Mouse (Mus musculus) CH12.LX (cell line): ENCODE measurements around the gene Zfp248. TPM values are rescaled to one million over a fixed set of nuclear protein-coding genes. Genes with fewer than 3 reads are reported as not detected.

Experiments used
- DNase-seq: peaks from one replicate; pipeline ENCODE4 v3.0.0-alpha.2; 2013; ENCODE audit errors: extremely low read depth
- H3K27ac ChIP-seq: 2 replicates; pipeline ENCODE4 v1.5.1; 2012; ENCODE audit warnings: low read depth, mild to moderate bottlenecking, control low read depth, moderate library complexity; ENCODE audit not compliant: insufficient read depth
- H3K27me3 ChIP-seq: replicated peaks from 2 replicates; pipeline ENCODE3; 2012; ENCODE audit warnings: inconsistent platforms
- H3K36me3 ChIP-seq, 2 experiments: replicated peaks in 1 of 2; 2 replicates each; pipeline versions ENCODE3 to v1.6.1; 2012; ENCODE audit warnings: inconsistent platforms in 1 of 2, low read length in 1 of 2, mild to moderate bottlenecking in 1 of 2, mixed read lengths in 1 of 2, moderate library complexity in 1 of 2; ENCODE audit not compliant: control insufficient read depth in 1 of 2, insufficient read depth in 1 of 2
- H3K4me1 ChIP-seq, 2 experiments: 2 replicates each; pipeline ENCODE4 v1.6.1; 2012; ENCODE audit warnings: inconsistent platforms in 1 of 2, moderate library complexity in 1 of 2; ENCODE audit not compliant: insufficient read depth in 2 of 2, control insufficient read depth in 1 of 2
- H3K4me2 ChIP-seq: 2 replicates; pipeline ENCODE4 v1.6.1; 2012; ENCODE audit warnings: low read depth, mild to moderate bottlenecking, control low read depth; ENCODE audit not compliant: poor library complexity, insufficient read depth, severe bottlenecking
- H3K4me3 ChIP-seq, 3 experiments: fragments of 150-350 bp in 1 of 3; sonication (generic) in 1 of 3; replicated peaks in 1 of 3; 2 replicates each; pipeline versions ENCODE3 to v1.5.1; 2011 to 2012; ENCODE audit warnings: low read depth in 2 of 3, low read length in 2 of 3, mild to moderate bottlenecking in 2 of 3, moderate library complexity in 2 of 3, control low read depth in 1 of 3, improper control_type of control experiment in 1 of 3, inconsistent platforms in 1 of 3, mixed read lengths in 1 of 3; ENCODE audit not compliant: poor library complexity in 1 of 3
- H3K79me2 ChIP-seq: replicated peaks from 2 replicates; pipeline ENCODE4 v1.6.1; 2012; ENCODE audit warnings: mild to moderate bottlenecking, moderate library complexity; ENCODE audit not compliant: control insufficient read depth, poor library complexity, insufficient read depth, severe bottlenecking; ENCODE audit errors: extremely low read depth
- H3K9ac ChIP-seq: 2 replicates; pipeline ENCODE4 v1.6.1; 2012; ENCODE audit warnings: low read depth, mild to moderate bottlenecking, control low read depth, moderate library complexity; ENCODE audit not compliant: insufficient read depth
- H3K9me3 ChIP-seq: replicated peaks from 2 replicates; pipeline ENCODE3; 2012; ENCODE audit warnings: low read length, inconsistent platforms, mixed read lengths
- BHLHE40 ChIP-seq: IDR thresholded peaks from 2 replicates; pipeline ENCODE4 v1.6.1; 2011; ENCODE audit warnings: mild to moderate bottlenecking, low read depth, low read length, improper control_type of control experiment
- CHD1 ChIP-seq: IDR thresholded peaks from 2 replicates; pipeline ENCODE4 v1.6.1; 2012; ENCODE audit warnings: low read depth, low read length, improper control_type of control experiment, inconsistent platforms
- CHD2 ChIP-seq: IDR thresholded peaks from 2 replicates; pipeline ENCODE4 v1.6.1; 2011; ENCODE audit warnings: low read length, improper control_type of control experiment
- CTCF ChIP-seq, 2 experiments: IDR thresholded peaks in 1 of 2; conservative IDR thresholded peaks in 1 of 2; 2 replicates each; pipeline ENCODE4 v1.5.1; 2011 to 2012; ENCODE audit warnings: low read depth in 2 of 2, low read length in 2 of 2, improper control_type of control experiment in 1 of 2, inconsistent platforms in 1 of 2, mild to moderate bottlenecking in 1 of 2, moderate library complexity in 1 of 2
- ELF1 ChIP-seq: IDR thresholded peaks from 2 replicates; pipeline ENCODE4 v1.6.1; 2014; ENCODE audit warnings: low read depth, mild to moderate bottlenecking, inconsistent platforms, low read length, improper control_type of control experiment
- EP300 ChIP-seq: IDR thresholded peaks from 2 replicates; pipeline ENCODE4 v1.6.1; 2011; ENCODE audit warnings: low read length, improper control_type of control experiment
- ETS1 ChIP-seq: conservative IDR thresholded peaks from 2 replicates; pipeline ENCODE4 v1.6.1; 2012; ENCODE audit warnings: low read depth, mild to moderate bottlenecking, inconsistent platforms, low read length, improper control_type of control experiment, moderate library complexity
- JUN ChIP-seq: IDR thresholded peaks from 2 replicates; pipeline ENCODE4 v1.6.1; 2011; ENCODE audit warnings: low read depth, mild to moderate bottlenecking, low read length, improper control_type of control experiment, moderate library complexity; ENCODE audit not compliant: insufficient read depth
- MEF2A ChIP-seq: IDR thresholded peaks from 2 replicates; pipeline ENCODE4 v1.6.1; 2014; ENCODE audit warnings: low read depth, mild to moderate bottlenecking, inconsistent platforms, low read length, improper control_type of control experiment, borderline replicate concordance
- MXI1 ChIP-seq: IDR thresholded peaks from 2 replicates; pipeline ENCODE4 v1.6.1; 2011; ENCODE audit warnings: mild to moderate bottlenecking, low read depth, low read length, improper control_type of control experiment
- MYC ChIP-seq: IDR thresholded peaks from 2 replicates; pipeline ENCODE4 v1.6.1; 2011; ENCODE audit warnings: low read depth, mild to moderate bottlenecking, improper control_type of control experiment, low read length
- NELFE ChIP-seq: IDR thresholded peaks from 2 replicates; pipeline ENCODE4 v1.6.1; 2011; ENCODE audit warnings: low read depth, low read length, improper control_type of control experiment
- PAX5 ChIP-seq: IDR thresholded peaks from 2 replicates; pipeline ENCODE4 v1.6.1; 2012; ENCODE audit warnings: low read length, inconsistent platforms, mixed read lengths
- POLR2A ChIP-seq: IDR thresholded peaks from 2 replicates; pipeline ENCODE4 v1.6.1; 2011; ENCODE audit warnings: low read depth, mild to moderate bottlenecking, improper control_type of control experiment, low read length
- POLR2AphosphoS2 ChIP-seq: IDR thresholded peaks from 2 replicates; pipeline ENCODE4 v1.6.1; 2011; ENCODE audit warnings: low read depth, low read length, improper control_type of control experiment
- RCOR1 ChIP-seq: conservative IDR thresholded peaks from 2 replicates; pipeline ENCODE4 v1.6.1; 2012; ENCODE audit warnings: low read depth, mild to moderate bottlenecking, inconsistent platforms, low read length, improper control_type of control experiment
- SMC3 ChIP-seq: IDR thresholded peaks from 2 replicates; pipeline ENCODE4 v1.6.1; 2011; ENCODE audit warnings: low read depth, low read length, improper control_type of control experiment
- TBP ChIP-seq: conservative IDR thresholded peaks from 2 replicates; pipeline ENCODE4 v1.6.1; 2011; ENCODE audit warnings: low read depth, low read length, improper control_type of control experiment
- TCF12 ChIP-seq: IDR thresholded peaks from 2 replicates; pipeline ENCODE4 v1.6.1; 2014; ENCODE audit warnings: low read depth, mild to moderate bottlenecking, inconsistent platforms, low read length, improper control_type of control experiment
- UBTF ChIP-seq: IDR thresholded peaks from 2 replicates; pipeline ENCODE4 v1.6.1; 2012; ENCODE audit warnings: low read depth, mild to moderate bottlenecking, inconsistent platforms, low read length, improper control_type of control experiment, moderate library complexity
- USF1 ChIP-seq: IDR thresholded peaks from 2 replicates; pipeline ENCODE4 v1.6.1; 2014; ENCODE audit warnings: low read depth, mild to moderate bottlenecking, inconsistent platforms, low read length, improper control_type of control experiment
- USF2 ChIP-seq: conservative IDR thresholded peaks from 2 replicates; pipeline ENCODE4 v1.6.1; 2011; ENCODE audit warnings: low read depth, low read length, improper control_type of control experiment
- ZMIZ1 ChIP-seq: IDR thresholded peaks from 2 replicates; pipeline ENCODE4 v1.6.1; 2012; ENCODE audit warnings: low read depth, mild to moderate bottlenecking, inconsistent platforms, low read length, improper control_type of control experiment
- dilution Hi-C: fragments of 300-500 bp; cut with MboI; formaldehyde crosslinking; loops from 2 replicates; pipeline ENCODE4 v1.14.3; 2020; ENCODE audit warnings: low sequenced_read_pairs; ENCODE audit not compliant: extremely low pct_unique_long_range_greater_than_20kb, extremely low pct_ligation_motif_present
- in situ Hi-C: fragments of 300-500 bp; cut with MboI; formaldehyde crosslinking; loops from 3 replicates; pipeline ENCODE4 v1.14.3; 2019; ENCODE audit warnings: low sequenced_read_pairs, low pct_ligation_motif_present, low pct_unique_long_range_greater_than_20kb, mixed read lengths
- polyA plus RNA-seq: library from polyadenylated mRNA; unstranded; fragments of >175 nt; gene quantifications from 2 replicates; pipeline ENCODE4 v1.2.1, GENCODE M21; 2012; ENCODE audit warnings: low read depth; ENCODE audit not compliant: insufficient read length
- total RNA-seq, 2 experiments: library from RNA; depleted of rRNA; stranded (reverse); fragments of 300-350 nt in 1 of 2; fragments of >200 nt in 1 of 2; gene quantifications; 2 replicates each; pipeline ENCODE4 v1.2.3; 2012 to 2014

Zfp248 gene
- total and polyA plus RNA-seq, 3 experiments = 3.1 to 4.2 (median 3.7) TPM

DNA sequence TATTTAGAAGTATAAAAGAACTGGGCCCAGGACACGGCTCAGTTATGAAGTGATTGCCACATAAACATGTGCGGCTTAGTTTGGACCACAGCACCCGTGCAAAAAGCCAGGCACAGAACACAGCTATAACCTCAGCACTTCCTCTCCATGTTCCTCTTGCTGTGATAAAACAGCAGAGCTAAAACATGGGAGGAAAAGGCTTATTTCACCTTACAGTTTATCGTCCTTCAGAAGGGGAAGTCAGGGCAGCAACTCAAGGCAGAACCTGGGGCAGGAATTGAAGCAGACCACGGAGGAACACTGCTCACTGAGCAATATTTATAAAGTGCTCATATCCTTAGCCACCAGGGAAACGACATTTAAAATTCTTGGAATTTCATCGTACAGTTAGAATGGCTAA is 43.7 kb upstream of the Zfp248 start:
- H3K4me1 ChIP-seq = no peaks in the 10 kb centered on the region
- in situ Hi-C loops = no loop called here
- no peak overlapping the region for H3K27ac ChIP-seq
- H3K36me3 ChIP-seq = peaks cover 6 to 20% of the 10 kb centered on the region in 2 experiments
- dilution Hi-C loops = no loop called here
- H3K79me2 ChIP-seq = no peaks in the 10 kb centered on the region
- TF ChIP-seq ZMIZ1 (no peak), BHLHE40 (no peak), RCOR1 (no peak), PAX5 (no peak), NELFE (no peak), EP300 (no peak), JUN (no peak), MYC (no peak), TBP (no peak), ELF1 (no peak), TCF12 (no peak), MXI1 (no peak), CHD2 (no peak), POLR2AphosphoS2 (no peak), ETS1 (no peak), MEF2A (no peak), SMC3 (no peak), CTCF (conservative IDR thresholded peaks at IDR 0.05 in 1 of 2, IDR thresholded peaks at IDR 0.05 in 1 of 2; ENCODE audit: low read depth in 2 of 2, low read length in 2 of 2) (no peak), POLR2A (no peak)
- H3K9ac ChIP-seq = no peak overlapping the region
- no peaks in the 10 kb centered on the region for H3K27me3 ChIP-seq
- DNase-seq = no peak
- no peak overlapping the region for H3K4me2 ChIP-seq
- no peaks in the 10 kb centered on the region for H3K9me3 ChIP-seq
- no peak overlapping the region for H3K4me3 ChIP-seq

DNA sequence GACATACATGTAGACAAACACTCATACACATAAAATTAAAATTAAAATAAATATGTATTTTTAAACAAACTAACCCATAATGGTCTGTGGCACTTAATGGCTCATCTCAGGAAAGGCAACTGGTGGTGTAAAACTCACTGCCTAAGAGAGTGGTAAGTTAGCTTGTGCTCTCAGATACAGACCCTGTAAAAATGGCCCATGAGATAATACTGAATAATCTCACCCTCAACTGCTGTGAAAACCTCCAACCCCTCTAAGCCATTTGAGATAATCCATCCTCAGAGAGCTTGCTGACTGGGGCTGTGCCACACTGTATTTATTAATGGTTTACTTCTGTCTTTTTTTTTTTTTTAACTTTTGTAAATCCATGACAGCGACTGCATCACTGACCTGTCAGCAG is 26.8 kb upstream of the Zfp248 start:
- Histone ChIP-seq H3K4me2 (no peak overlapping the region), H3K27me3 (no peaks in the 10 kb centered on the region), H3K4me1 (no peaks in the 10 kb centered on the region), H3K9ac (no peak overlapping the region), H3K79me2 (no peaks in the 10 kb centered on the region), H3K9me3 (no peaks in the 10 kb centered on the region), H3K36me3 (no peaks in the 10 kb centered on the region), H3K4me3 (no peak overlapping the region), H3K27ac (no peak overlapping the region)
- in situ Hi-C loops = no loop called here
- dilution Hi-C loops = no loop called here
- TF ChIP-seq USF2 (no peak), UBTF (no peak), CHD1 (no peak), ELF1 (no peak), MXI1 (no peak), POLR2A (no peak), USF1 (no peak)
- TF ChIP-seq, all 38 proteins: peak for 0
- no peak for DNase-seq
